Mouse (Mus musculus) brain, embryonic 18.5 days (tissue): ENCODE results near the gene Adra2b.

ENCODE experiments used
- DNase-seq: peaks from one replicate; pipeline ENCODE4 v3.0.0-alpha.2; 2012; ENCODE audit warnings: low read depth, low spot score

The Adra2b gene

GRCm38 (mm10) chr2:127338833-127339232 lies 24.2 kb upstream of the Adra2b start:
- no peak for DNase-seq

DNA sequence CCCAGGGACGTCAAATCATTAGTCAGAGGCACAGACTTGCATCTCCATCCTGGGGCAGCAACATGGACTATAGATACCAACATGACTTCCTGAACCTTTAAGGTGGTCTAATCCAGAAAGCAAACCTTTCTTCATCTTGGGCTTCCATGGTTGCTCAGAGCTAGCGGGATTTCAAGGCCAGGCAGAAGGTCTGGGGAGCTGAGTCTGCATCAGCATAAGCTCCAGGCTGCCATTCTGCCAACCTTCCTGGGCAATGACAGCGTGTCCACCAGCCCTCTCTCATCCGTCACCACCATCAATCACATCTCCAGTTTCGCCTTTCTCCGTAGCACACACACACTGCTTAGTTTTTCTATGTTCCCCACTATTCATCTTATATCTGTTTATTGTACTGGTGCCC lies 23.7 kb upstream of the Adra2b start:
- no peak for DNase-seq

GRCm38 (mm10) chr2:127341159-127341558 lies 21.8 kb upstream of the Adra2b start:
- DNase-seq: no peak

DNA sequence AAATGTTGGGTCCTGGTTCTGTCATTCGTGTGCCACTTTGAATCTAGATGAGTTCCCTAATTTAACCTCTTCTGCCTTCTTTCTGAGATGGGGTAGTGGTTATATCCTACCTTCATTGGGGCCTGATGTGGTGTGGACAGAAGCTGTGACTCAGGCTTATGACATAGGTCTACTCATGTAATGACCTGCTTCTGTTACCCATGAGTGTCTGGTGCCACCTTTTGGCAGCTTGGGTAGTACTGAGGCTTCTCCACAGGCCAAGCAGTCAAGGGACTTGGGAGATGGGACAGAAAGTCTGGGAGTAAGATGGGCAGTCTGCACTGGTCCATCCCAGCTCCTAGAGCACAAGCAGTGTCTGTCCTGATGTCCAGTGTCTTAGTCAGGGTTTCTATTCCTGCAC lies 16.7 kb upstream of the Adra2b start:
- no peak for DNase-seq

DNA sequence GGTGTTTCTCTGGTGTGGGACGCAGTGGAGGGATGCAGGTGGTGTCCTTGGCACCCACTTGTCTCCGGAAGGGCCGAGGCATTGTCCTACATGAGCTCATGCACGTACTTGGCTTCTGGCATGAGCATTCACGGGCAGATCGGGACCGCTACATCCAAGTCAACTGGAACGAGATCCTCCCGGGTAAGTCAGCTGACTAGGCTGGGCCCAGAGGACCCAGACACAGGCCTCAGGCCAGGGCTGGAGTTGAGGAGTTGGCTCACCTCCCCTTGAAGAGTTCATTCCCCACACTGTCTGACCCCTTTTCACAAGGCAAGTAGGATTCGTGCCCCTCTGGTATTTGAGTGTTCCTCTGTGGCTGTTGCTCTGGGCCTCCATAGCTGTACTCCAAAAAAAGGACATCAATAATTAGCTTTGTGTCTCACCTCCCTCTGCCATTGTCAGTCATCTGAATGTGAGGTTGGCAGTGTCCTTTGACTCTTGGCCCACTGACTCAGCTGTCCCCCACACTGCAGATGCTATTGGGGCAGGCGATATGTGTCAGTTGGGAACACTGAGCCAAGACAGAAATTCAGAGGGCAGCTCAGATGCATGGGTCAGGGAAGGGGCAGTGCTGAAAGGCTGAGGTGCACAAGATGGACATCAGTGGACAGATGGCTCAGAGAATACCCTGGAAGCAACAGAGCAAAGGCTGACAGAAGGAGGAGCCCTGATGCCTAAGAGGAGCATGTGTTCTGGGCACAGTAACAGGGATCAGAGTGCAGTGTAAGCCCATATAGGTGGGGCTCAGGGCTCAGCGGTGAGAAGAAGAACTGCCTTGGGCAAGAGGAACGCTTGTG lies 15.6 kb upstream of the Adra2b start:
- DNase-seq: no peak

GRCm38 (mm10) chr2:127353881-127354280 lies 9.1 kb upstream of the Adra2b start:
- DNase-seq: no peak

DNA sequence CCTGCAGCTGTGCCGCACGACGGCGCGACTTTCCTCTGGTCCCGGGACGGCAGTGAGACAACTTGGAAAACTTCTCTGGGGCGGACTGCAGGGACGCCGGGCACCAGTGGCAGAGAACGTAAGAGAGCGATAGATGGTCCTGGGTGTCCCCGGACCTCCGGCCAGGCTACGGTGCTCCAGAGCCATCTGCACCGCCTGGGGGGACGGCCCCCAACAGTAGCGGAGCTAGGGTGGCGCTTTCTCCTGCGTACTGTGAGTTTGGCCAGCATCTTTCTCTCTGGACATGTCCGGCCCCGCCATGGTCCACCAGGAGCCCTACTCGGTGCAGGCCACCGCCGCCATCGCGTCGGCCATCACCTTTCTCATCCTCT lies 259 bp downstream of the Adra2b start:
- no peak for DNase-seq

GRCm38 (mm10) chr2:127363696-127364095 lies 688 bp downstream of the Adra2b start:
- no peak for DNase-seq

- DNase-seq: no peak
Observed at GRCm38 (mm10) chr2:127364452-127364851, 1.4 kb downstream of the Adra2b start.

- DNase-seq: no peak
Observed at GRCm38 (mm10) chr2:127367126-127367820, 4.3 kb downstream of the Adra2b start.

DNA sequence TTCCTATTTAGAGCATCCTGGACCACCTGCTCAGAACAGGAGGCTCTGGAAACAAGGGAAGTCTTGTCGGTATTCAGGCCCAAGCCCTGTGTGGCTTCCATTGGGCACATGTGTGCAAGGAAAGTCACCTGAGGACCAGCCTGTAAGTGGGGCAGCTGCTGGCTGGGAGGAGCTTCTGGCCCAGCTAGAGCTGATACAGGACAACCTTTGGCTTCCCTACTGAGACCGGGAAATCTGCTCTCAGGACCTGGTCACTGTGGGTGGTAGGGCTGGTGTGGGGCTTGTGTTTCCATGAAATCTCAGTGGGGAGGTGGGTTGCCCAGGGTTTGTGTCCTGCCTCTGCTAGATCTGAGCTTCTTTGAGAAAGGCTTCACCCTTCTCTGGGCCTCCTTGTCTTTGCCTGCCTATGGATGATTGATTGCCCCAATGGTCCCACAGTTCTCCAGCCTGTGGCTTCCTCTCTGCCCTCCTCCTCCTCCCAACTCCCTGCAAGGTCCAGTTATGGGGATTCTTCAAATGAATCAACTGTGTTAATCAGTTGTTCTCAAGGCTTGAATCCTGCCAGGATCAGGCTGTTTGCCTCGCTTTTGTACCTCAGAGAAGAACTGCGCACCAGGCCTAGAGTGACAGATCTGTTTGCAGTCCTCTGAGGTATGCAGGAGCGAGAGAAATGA lies 6.8 kb downstream of the Adra2b start:
- no peak for DNase-seq

DNA sequence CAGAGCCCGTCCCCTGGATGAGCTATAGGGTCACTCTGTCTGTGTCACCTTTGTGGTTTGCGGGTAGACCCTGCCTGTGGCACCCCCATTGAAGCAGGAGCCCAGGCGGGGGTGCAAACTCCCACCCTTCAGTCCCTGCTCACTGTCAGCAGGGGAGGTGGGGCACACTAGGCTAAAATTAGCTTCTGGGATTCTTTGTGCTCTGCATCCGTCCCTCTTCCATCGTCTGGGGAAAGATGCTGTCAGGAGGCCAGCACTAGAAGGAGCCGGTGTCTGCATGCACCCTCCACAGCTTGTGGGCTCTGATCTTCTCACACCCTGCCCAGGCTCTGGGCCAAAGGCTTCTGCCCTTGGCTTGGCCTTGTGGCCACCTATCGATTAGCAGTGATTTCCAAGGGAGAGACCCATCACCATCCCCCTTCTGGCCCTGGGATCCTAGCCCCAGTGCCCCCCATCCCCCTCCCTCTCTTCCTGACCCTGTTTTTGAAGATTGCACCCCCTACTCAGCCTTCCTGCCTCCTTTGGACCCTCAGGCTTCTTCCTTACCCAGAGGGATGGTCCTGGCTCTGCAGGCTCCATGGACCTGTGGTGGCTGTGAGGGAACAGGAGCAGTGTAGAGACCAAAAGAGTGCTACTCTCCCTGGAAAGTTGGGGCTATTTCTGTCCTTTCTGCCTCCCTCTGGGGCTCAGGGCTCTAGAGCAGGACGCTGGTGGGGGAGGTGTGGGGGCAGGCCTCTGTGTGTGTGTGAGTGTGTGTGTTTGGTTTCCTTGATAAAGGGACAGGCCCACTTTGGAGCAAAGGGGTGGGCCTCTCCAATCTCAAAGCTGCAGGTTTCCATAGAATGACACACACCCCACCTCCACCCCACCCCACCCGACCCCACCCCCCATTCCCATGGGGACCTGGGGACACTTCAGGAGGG lies 7.8 kb downstream of the Adra2b start:
- no peak for DNase-seq

DNA sequence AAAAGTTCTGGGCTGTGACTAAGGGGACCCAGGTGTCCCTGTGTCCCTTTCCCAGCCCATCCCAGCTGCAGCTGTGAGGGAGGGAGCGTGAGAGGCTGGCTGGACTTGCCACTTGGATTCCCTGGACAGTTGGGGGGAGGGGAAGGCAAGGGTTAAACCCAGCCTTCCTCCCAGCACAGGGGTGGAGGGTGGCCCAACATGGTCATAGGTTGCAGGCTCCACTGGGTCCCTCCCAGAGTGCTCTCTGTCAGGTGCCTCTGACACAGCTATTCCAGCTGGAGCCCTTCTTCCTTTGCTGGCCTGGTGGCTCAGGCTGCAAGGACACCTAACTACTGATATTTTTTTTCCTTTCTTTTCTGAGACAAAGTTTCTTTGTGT lies 8.5 kb downstream of the Adra2b start:
- DNase-seq: no peak

GRCm38 (mm10) chr2:127372082-127372481 lies 9.1 kb downstream of the Adra2b start:
- no peak for DNase-seq

DNA sequence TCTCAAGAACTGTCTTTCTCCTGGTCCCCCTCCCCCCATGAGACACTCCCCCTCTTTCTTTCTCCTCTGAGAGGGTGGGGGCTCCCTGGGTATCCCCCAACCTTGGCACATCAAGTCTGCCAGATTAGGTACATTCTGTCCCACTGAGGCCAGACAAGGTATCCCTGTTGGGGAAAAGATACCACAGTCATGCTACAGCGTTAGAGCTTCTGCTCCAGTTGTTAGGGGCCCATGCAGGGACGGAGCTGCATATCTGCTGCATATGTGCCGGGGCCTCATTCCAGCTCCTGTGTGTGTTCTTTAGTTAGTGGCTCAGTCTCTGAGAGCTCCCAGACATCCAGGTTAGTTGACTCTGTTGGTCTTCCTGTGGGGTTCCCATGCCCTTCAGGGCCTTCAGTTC lies 11.1 kb downstream of the Adra2b start:
- DNase-seq: no peak

GRCm38 (mm10) chr2:127375087-127375486 lies 12.1 kb downstream of the Adra2b start:
- no peak for DNase-seq

GRCm38 (mm10) chr2:127375759-127376341 lies 12.8 kb downstream of the Adra2b start:
- DNase-seq: no peak

DNA sequence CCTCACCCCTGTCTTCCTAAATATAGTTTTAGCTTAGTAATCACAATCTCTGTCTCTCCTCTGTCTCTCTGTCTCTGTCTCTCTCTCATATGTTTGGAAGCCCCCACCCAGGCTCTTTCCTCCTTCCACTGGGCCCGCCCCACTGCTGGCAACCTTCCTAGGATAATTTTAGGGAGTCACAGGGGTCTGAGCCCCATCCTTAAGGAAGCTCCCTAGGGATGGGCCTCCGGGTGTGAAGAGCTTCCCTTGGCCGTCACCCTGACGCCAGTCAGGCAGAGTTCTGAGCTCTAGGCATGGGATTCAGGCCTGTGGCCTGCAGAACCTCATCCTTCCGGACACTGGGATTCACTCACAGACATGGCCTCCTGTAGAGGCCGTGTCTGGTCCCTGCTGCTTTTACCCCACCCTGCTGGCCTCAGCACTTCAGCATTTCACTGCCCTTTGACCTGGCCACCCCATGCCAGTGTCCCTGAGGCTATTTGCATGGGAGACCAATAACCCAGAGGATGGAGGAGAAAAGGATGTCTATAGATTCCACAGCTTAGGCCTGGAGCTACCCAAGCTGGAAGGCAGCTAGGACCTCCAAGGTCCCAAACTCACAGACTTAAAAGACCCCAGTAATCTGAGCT lies 13.5 kb downstream of the Adra2b start:
- no peak for DNase-seq

- DNase-seq: no peak
Observed at GRCm38 (mm10) chr2:127377942-127378610, 15.1 kb downstream of the Adra2b start.

- no peak for DNase-seq
Observed at GRCm38 (mm10) chr2:127378611-127378990, 15.6 kb downstream of the Adra2b start.
